Mouse (Mus musculus) macrophage (primary cell): ENCODE data around the gene 4930452B06Rik. TPM values are rescaled to one million over a fixed set of nuclear protein-coding genes. Genes with fewer than 3 reads are reported as not detected.

ENCODE experiments used
- H3K27ac ChIP-seq: fragments of 350-480 bp; formaldehyde crosslinking; 2 replicates; pipeline ENCODE4 v1.9.0; 2021
- H3K36me3 ChIP-seq: fragments of 350-480 bp; formaldehyde crosslinking; 2 replicates; pipeline ENCODE4 v1.9.0; 2021; ENCODE audit errors: inconsistent target
- H3K4me3 ChIP-seq: fragments of 350-480 bp; formaldehyde crosslinking; 2 replicates; pipeline ENCODE4 v1.9.0; 2021; ENCODE audit errors: inconsistent target
- H3K79me2 ChIP-seq: fragments of 350-480 bp; formaldehyde crosslinking; 2 replicates; pipeline ENCODE4 v1.9.0; 2021; ENCODE audit errors: inconsistent target
- WGBS: methylation state at CpG from one replicate; pipeline ENCODE4 v1.1.7; 2026; ENCODE audit warnings: inconsistent platforms; ENCODE audit not compliant: missing documents; 5-methylcytosine and 5-hydroxymethylcytosine counted together
- polyA plus RNA-seq: library from polyadenylated mRNA; stranded (reverse); fragments of 250-400 nt; gene quantifications from 3 replicates; pipeline ENCODE4 v1.2.4, GENCODE M21; 2018; ENCODE audit warnings: inconsistent platforms

4930452B06Rik gene
- polyA plus RNA-seq, 1 experiment from 2014 or later: not detected

GRCm38 (mm10) chr14:8503345-8503744 lies 162.7 kb downstream of the 4930452B06Rik start:
- 84% methylated on average over 3 of the region's 3 CpGs for WGBS

DNA sequence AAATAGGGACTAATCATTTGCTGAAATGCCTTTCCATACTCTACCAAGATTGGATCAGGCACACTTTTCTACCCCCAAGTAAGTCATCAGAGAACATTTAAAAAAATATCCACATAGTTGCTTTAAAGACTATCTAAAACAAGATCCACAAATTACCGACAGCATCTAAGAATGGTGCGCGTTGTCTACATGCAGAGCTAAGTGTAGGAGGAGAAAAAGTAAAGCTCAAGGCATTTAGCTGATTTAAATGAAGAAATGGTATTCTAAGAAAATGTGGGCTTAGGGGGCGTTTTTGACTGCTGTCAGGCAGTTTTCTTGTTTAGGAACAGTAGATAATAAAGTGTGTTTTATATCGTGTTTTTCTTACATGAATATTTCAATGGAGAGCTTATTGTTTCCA lies 163.5 kb downstream of the 4930452B06Rik start:
- no peak overlapping the region for H3K27ac ChIP-seq
- no peak overlapping the region for H3K4me3 ChIP-seq
- no peaks in the 10 kb centered on the region for H3K79me2 ChIP-seq
- no peaks in the 10 kb centered on the region for H3K36me3 ChIP-seq
- WGBS: 96% methylated on average over 5 of the region's 5 CpGs

More at GRCm38 (mm10) chr14:8503345-8503744, 162.7 kb downstream of the 4930452B06Rik start:
- Histone ChIP-seq H3K4me3 (no peak overlapping the region), H3K79me2 (no peaks in the 10 kb centered on the region), H3K36me3 (no peaks in the 10 kb centered on the region), H3K27ac (no peak overlapping the region)

DNA sequence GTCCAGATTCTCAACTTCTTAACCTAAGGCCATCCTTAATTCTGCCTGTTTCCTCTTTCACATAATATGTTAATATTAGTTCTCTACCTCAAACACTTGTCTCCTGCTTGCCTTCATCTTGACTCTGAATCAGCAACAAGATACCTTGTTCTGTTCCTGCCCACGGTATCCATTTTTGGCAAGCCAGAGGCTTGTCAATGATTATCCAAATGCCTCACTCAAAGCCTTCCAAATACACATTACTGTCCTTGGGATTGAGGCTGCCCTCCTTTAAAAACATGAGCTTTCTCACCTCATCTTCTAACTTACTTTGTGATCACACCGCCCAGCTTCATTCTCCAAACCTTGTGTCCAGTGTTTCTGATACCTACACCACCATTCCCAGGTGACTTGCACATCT lies 170.3 kb downstream of the 4930452B06Rik start:
- Histone ChIP-seq H3K36me3 (no peaks in the 10 kb centered on the region), H3K79me2 (no peaks in the 10 kb centered on the region), H3K27ac (no peak overlapping the region), H3K4me3 (no peak overlapping the region)
- WGBS: 86% methylated on average over 2 of the region's 2 CpGs

DNA sequence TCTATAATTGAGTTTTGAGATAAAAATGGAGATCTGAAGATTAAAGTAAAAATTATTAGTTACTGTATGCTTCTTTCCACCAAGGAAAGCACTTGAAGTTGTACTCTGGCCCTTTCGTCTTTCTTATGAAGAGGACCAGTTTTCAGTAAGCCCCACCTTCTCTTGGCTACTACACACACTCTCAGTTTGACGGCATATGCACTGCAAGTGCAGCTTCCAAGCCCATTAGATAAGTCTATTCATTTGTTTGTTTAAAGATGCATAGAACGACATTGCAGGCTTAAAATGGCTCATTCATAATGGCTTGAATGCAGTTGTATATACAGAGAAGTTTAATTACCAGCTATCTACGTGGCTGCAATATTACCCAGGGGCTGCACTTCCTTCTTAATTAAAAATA lies 171.1 kb downstream of the 4930452B06Rik start:
- 93% methylated on average over 4 of the region's 4 CpGs for WGBS
- H3K36me3 ChIP-seq: no peaks in the 10 kb centered on the region
- no peak overlapping the region for H3K4me3 ChIP-seq
- H3K79me2 ChIP-seq: no peaks in the 10 kb centered on the region
- no peak overlapping the region for H3K27ac ChIP-seq

- Histone ChIP-seq H3K4me3 (no peak overlapping the region), H3K36me3 (no peaks in the 10 kb centered on the region), H3K27ac (no peak overlapping the region), H3K79me2 (no peaks in the 10 kb centered on the region)
- 83% methylated on average over 1 of the region's 1 CpGs for WGBS
These were observed 171.8 kb downstream of the 4930452B06Rik start for GRCm38 (mm10) chr14:8494260-8494659.

- no peak overlapping the region for H3K4me3 ChIP-seq
- no peak overlapping the region for H3K27ac ChIP-seq
- WGBS: 90% methylated on average over 5 of the region's 5 CpGs
- no peaks in the 10 kb centered on the region for H3K79me2 ChIP-seq
- H3K36me3 ChIP-seq: no peaks in the 10 kb centered on the region
These were observed 187.9 kb downstream of the 4930452B06Rik start for GRCm38 (mm10) chr14:8478098-8478497.

GRCm38 (mm10) chr14:8477348-8477747 lies 188.7 kb downstream of the 4930452B06Rik start:
- 88% methylated on average over 5 of the region's 8 CpGs for WGBS
- H3K27ac ChIP-seq: no peak overlapping the region

GRCm38 (mm10) chr14:8476606-8477005 lies 189.4 kb downstream of the 4930452B06Rik start:
- Histone ChIP-seq H3K27ac (no peak overlapping the region), H3K79me2 (no peaks in the 10 kb centered on the region), H3K4me3 (no peak overlapping the region), H3K36me3 (no peaks in the 10 kb centered on the region)
- 72% methylated on average over 3 of the region's 3 CpGs for WGBS

More at GRCm38 (mm10) chr14:8477348-8477747, 188.7 kb downstream of the 4930452B06Rik start:
- H3K36me3 ChIP-seq: no peaks in the 10 kb centered on the region
- no peak overlapping the region for H3K4me3 ChIP-seq
- H3K79me2 ChIP-seq: no peaks in the 10 kb centered on the region

- Histone ChIP-seq H3K79me2 (no peaks in the 10 kb centered on the region), H3K36me3 (no peaks in the 10 kb centered on the region)
- 95% methylated on average over 5 of the region's 5 CpGs for WGBS
These were observed 190.2 kb downstream of the 4930452B06Rik start for GRCm38 (mm10) chr14:8475851-8476250.

DNA sequence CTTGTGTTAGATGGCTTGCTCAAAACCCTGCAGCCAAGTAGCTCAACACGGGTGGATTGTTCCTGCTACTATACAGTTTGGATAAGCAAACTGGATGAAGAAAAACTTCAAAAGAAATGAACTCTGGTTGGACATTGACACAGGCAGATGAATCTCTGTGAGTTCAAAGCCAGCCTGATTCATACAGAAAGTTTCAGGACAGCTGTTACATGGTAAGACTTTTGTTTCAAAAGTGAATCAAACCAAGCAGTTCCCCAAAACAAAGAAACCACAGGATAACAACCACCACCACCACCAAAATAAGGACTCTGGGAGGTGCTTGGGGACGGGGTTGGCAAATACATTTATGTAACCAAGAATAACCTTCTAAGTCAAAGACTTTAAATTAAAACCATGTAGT lies 193.2 kb downstream of the 4930452B06Rik start:
- no peak overlapping the region for H3K4me3 ChIP-seq
- 32% methylated on average over 2 of the region's 2 CpGs for WGBS
- no peaks in the 10 kb centered on the region for H3K36me3 ChIP-seq
- H3K79me2 ChIP-seq: no peaks in the 10 kb centered on the region
- H3K27ac ChIP-seq: no peak overlapping the region

More at GRCm38 (mm10) chr14:8475851-8476250, 190.2 kb downstream of the 4930452B06Rik start:
- no peak overlapping the region for H3K4me3 ChIP-seq
- H3K27ac ChIP-seq: no peak overlapping the region

DNA sequence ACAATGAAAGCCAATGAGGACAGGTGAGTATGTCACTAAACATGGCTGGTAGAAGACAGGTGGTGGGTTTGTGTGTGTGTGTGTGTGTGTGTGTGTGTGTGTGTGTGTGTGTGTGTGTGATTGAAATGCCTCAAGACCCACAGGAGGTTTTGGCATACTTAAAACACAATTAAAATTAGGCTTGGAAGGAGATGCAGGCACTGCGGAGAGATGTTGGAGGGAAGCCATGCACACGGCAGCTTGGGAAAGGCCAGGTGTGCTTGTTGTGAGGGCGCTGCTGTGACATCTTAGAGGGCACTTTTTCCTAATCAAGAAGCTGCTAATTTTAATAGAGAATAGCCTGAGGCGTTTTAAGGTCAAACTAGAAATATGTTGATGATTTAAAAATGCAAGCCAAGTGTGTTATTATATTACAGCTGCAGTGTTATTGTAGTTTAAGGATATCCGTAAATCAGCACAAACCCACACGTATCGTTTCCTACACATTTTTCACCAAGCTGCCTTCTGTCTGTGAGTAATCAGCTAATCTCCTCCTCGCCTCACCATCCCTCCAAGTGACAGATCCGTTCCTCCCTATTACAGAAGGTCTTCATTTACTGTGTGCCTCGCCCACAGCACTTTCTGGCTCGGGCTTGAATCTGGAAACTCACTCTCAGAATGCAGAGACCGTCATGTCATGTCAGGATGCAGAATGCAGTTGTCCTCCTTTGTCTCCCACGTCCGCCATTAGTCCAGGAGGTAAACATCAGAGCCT lies 201.5 kb downstream of the 4930452B06Rik start:
- Histone ChIP-seq H3K36me3 (no peaks in the 10 kb centered on the region), H3K27ac (no peak overlapping the region), H3K4me3 (no peak overlapping the region), H3K79me2 (no peaks in the 10 kb centered on the region)
- 87% methylated on average over 12 of the region's 14 CpGs for WGBS

- WGBS: 74% methylated on average over 4 of the region's 4 CpGs
- no peak overlapping the region for H3K4me3 ChIP-seq
- H3K27ac ChIP-seq: no peak overlapping the region
- H3K36me3 ChIP-seq: no peaks in the 10 kb centered on the region
- H3K79me2 ChIP-seq: no peaks in the 10 kb centered on the region
These were observed 203.1 kb downstream of the 4930452B06Rik start for GRCm38 (mm10) chr14:8462973-8463372.

DNA sequence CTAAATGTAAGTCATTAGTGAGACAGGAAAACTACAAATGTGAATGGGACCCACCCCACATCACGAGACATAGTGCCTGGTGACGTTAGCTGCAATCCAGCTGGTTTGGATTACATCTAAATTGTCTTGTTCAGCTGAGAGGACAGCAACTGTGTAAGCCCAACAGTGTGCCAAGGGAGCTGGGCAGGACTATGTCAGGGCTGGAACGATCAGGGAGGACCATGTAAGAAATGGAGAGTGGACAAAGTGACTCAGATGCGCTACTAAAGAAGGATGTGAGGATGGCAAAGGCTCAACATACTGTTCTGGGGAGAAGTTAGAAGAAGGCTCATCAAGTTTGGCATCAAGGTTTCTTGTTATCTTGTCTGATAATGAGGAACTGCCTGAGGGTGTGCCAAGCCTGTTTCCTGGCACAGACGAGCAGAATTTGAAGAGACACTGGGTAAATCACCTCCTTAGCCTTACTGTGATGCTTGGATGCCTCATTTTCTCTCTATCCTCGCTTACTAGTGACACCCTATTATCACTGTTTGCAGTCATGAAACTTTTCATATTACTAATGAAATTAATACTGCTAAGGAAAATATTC lies 203.6 kb downstream of the 4930452B06Rik start:
- Histone ChIP-seq H3K4me3 (no peak overlapping the region), H3K36me3 (no peaks in the 10 kb centered on the region), H3K79me2 (no peaks in the 10 kb centered on the region), H3K27ac (no peak overlapping the region)
- WGBS: 71% methylated on average over 6 of the region's 6 CpGs

DNA sequence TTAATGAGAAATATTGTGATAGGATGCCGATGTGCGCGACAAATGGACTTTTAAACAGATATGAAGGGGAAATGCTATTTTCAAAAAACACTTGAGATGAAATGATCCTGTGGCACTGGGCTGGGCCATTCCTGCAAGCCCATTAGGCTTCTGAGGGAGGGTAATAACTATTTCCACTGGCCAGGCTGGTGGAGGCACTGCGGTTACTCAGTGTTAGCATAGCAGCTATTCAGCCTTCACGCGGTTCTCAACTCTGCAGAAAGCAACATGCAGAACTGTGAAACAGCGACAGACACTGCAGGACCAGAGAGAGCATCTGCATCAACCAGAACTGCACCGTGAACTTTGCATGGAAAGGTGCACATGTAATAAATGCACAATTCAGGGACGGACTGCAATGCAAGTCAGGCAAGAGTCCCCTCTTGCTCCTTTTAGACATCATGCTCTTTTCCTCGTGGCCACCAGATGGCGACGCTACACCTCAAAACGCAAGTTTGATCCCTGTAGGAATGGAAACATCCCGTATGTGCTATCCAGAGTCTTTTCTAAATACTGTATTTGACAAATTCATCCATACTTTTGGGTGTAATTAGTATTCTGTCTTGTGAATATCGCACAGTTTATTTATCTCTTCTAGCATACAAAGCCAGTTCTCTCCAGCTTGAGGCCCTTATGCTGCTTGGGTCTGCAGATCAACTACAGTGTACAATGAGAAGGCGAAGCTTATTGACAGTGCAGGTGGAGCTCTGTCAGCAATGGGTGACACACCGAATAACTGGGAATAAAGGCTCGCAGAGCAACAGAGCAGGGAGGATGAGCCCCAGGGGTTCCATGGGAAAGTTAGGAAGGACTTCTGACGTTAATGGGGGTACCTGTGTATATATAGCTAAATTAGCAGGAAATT lies 205.6 kb downstream of the 4930452B06Rik start:
- WGBS: 38% methylated on average over 19 of the region's 19 CpGs
- H3K4me3 ChIP-seq: no peak overlapping the region
- no peaks in the 10 kb centered on the region for H3K36me3 ChIP-seq
- no peaks in the 10 kb centered on the region for H3K79me2 ChIP-seq
- no peak overlapping the region for H3K27ac ChIP-seq
